Mouse (Mus musculus) ES-E14 (cell line): ENCODE measurements around the gene Sun1. TPM values are rescaled to one million over a fixed set of nuclear protein-coding genes. Genes with fewer than 3 reads are reported as not detected.

ENCODE experiments used
- DNase-seq: peaks from one replicate; pipeline ENCODE4 v3.0.0-alpha.2; 2013; ENCODE audit warnings: low read depth, low spot score
- H3K27ac ChIP-seq: 2 replicates; pipeline ENCODE4 v1.5.1; 2012; ENCODE audit warnings: low read depth, mild to moderate bottlenecking, low read length, moderate library complexity, mixed read lengths; ENCODE audit not compliant: poor library complexity, insufficient read depth, severe bottlenecking
- H3K36me3 ChIP-seq: 2 replicates; pipeline ENCODE4 v1.6.1; 2012; ENCODE audit warnings: mild to moderate bottlenecking, low read length, moderate library complexity, mixed read lengths; ENCODE audit not compliant: control insufficient read depth, poor library complexity, insufficient read depth, severe bottlenecking
- H3K4me1 ChIP-seq, 2 experiments: fragments of 150-350 bp in 1 of 2; sonication (generic) in 1 of 2; 2 replicates each; pipeline ENCODE4 v1.6.1; 2012; ENCODE audit warnings: low read length in 2 of 2, mild to moderate bottlenecking in 1 of 2, mixed read lengths in 1 of 2; ENCODE audit not compliant: control insufficient read depth in 2 of 2, insufficient read depth in 2 of 2, poor library complexity in 1 of 2
- H3K4me3 ChIP-seq, 2 experiments: fragments of 150-350 bp in 1 of 2; sonication (generic) in 1 of 2; 2 replicates each; pipeline ENCODE4 v1.5.1; 2012; ENCODE audit warnings: low read length in 2 of 2, low read depth in 1 of 2, mild to moderate bottlenecking in 1 of 2, mixed read lengths in 1 of 2; ENCODE audit not compliant: insufficient read depth in 1 of 2, poor library complexity in 1 of 2, severe bottlenecking in 1 of 2
- H3K9ac ChIP-seq: 2 replicates; pipeline ENCODE4 v1.6.1; 2012; ENCODE audit warnings: low read depth, mild to moderate bottlenecking, low read length, mixed read lengths; ENCODE audit not compliant: poor library complexity, insufficient read depth, severe bottlenecking
- H3K9me3 ChIP-seq: fragments of 150-350 bp; sonication (generic); 2 replicates; pipeline ENCODE4 v1.6.1; 2012; ENCODE audit warnings: low read depth, mild to moderate bottlenecking, low read length; ENCODE audit not compliant: control insufficient read depth, insufficient read depth
- CHD2 ChIP-seq: IDR thresholded peaks from 2 replicates; pipeline ENCODE4 v1.6.1; 2014; ENCODE audit warnings: mild to moderate bottlenecking, low read depth, low read length, inconsistent platforms
- HCFC1 ChIP-seq: IDR thresholded peaks from 2 replicates; pipeline ENCODE4 v1.6.1; 2012; ENCODE audit warnings: low read length, inconsistent platforms, borderline replicate concordance; ENCODE audit not compliant: insufficient read depth
- MAFK ChIP-seq: IDR thresholded peaks from 2 replicates; pipeline ENCODE4 v1.6.1; 2014; ENCODE audit warnings: mild to moderate bottlenecking, low read depth, low read length, inconsistent platforms; ENCODE audit not compliant: insufficient read depth
- ZC3H11A ChIP-seq: IDR thresholded peaks from 2 replicates; pipeline ENCODE4 v1.6.1; 2012; ENCODE audit warnings: low read depth, mild to moderate bottlenecking, inconsistent platforms, low read length, borderline replicate concordance
- ZNF384 ChIP-seq: IDR thresholded peaks from 2 replicates; pipeline ENCODE4 v1.6.1; 2012; ENCODE audit warnings: low read depth, low read length, inconsistent platforms
- in situ Hi-C, 2 experiments: fragments of 600-800 bp; cut with MboI; formaldehyde crosslinking; loops; one replicate each; pipeline ENCODE4 v1.15.1; 2025; ENCODE audit warnings: low sequenced_read_pairs in 2 of 2, inconsistent platforms in 1 of 2; ENCODE audit not compliant: unreplicated experiment in 2 of 2
- total RNA-seq: library from RNA; depleted of rRNA; stranded (reverse); fragments of 300-350 nt; gene quantifications from 2 replicates; pipeline ENCODE4 v1.2.3, GENCODE M21; 2012

Gene Sun1
- total RNA-seq, 1 experiment = 183 TPM

- peaks cover 4 to 8% of the 10 kb centered on the region in 2 experiments; a peak in 2 of 4 replicates for H3K4me1 ChIP-seq
- no peaks in the 10 kb centered on the region for H3K9me3 ChIP-seq
- H3K27ac ChIP-seq = peak within 1 kb of the TSS; percentile 88
- peak; percentile 98 for TF ChIP-seq CHD2
- TF ChIP-seq MAFK = no peak
- peak; percentile 74 for TF ChIP-seq HCFC1
- TF ChIP-seq ZC3H11A = no peak
- in situ Hi-C loops = no loop called here
- peak within 1 kb of the TSS; percentile 90 to 92 for H3K4me3 ChIP-seq
- peak within 1 kb of the TSS; percentile 97 for H3K9ac ChIP-seq
- peak; percentile 99 for DNase-seq
- peaks cover 26% of the 10 kb centered on the region for H3K36me3 ChIP-seq
Observed at GRCm38 (mm10) chr5:139252081-139252909, 51.9 kb downstream of the Sun1 start, which contains the start of gene Get4. Gene Get4 (plus strand): TSS chr5:139252324.

GRCm38 (mm10) chr5:139252910-139253245 lies 52.4 kb downstream of the Sun1 start:
- Histone ChIP-seq H3K36me3 (peaks cover 23% of the 10 kb centered on the region), H3K9ac (peak overlapping the region; percentile 90), H3K27ac (peak overlapping the region; percentile 69), H3K4me1 (peaks cover 5 to 8% of the 10 kb centered on the region in 2 experiments; a peak in 3 of 4 replicates), H3K4me3 (peak overlapping the region; percentile 90 to 92), H3K9me3 (no peaks in the 10 kb centered on the region)
- TF ChIP-seq MAFK (no peak), CHD2 (no peak), ZC3H11A (no peak), ZNF384 (no peak), HCFC1 (no peak)
- in situ Hi-C loops = no loop called here
- DNase-seq = no peak

- in situ Hi-C loops = no loop called here
- no peaks in the 10 kb centered on the region for H3K9me3 ChIP-seq
- peaks cover 18% of the 10 kb centered on the region for H3K36me3 ChIP-seq
- peak overlapping the region; percentile 90 for H3K9ac ChIP-seq
- H3K4me3 ChIP-seq = peak overlapping the region; percentile 90 to 92
- TF ChIP-seq ZC3H11A (no peak), ZNF384 (no peak), HCFC1 (no peak), MAFK (no peak), CHD2 (no peak)
- peaks cover 6 to 10% of the 10 kb centered on the region in 2 experiments; a peak in 3 of 4 replicates for H3K4me1 ChIP-seq
- DNase-seq = no peak
- H3K27ac ChIP-seq = peak overlapping the region; percentile 69; the same call in 1 of the 2 replicates
Observed at GRCm38 (mm10) chr5:139253301-139253741, 52.9 kb downstream of the Sun1 start.

GRCm38 (mm10) chr5:139254938-139255337 lies 54.5 kb downstream of the Sun1 start:
- no peak for DNase-seq
- Histone ChIP-seq H3K4me1 (peaks cover 12 to 14% of the 10 kb centered on the region in 2 experiments), H3K9me3 (no peaks in the 10 kb centered on the region), H3K27ac (no peak overlapping the region), H3K4me3 (no peak overlapping the region), H3K9ac (no peak overlapping the region), H3K36me3 (peaks cover 11% of the 10 kb centered on the region; the same call in 1 of the 2 replicates)
- in situ Hi-C loops = no loop called here
- TF ChIP-seq ZC3H11A (no peak), ZNF384 (no peak), HCFC1 (no peak), CHD2 (no peak), MAFK (no peak)
